Mouse (Mus musculus): ENCODE data around the gene Dapk2.

- TF ChIP-seq CTCF (IDR thresholded peaks at IDR 0.05) (no peak), POLR2A (IDR thresholded peaks at IDR 0.05; ENCODE audit: insufficient read depth, low read depth, low read length) (peak; percentile 96)
Measured at GRCm38 (mm10) chr9:66124681-66125542, 33.1 kb upstream of the Dapk2 start.
